ENCODE assay signal across 8 mouse cellular contexts in genomic region chr10:34271681-34272080, GRCm38 (mm10). TPM values are rescaled to one million over a fixed set of nuclear protein-coding genes. Genes with fewer than 3 reads are reported as not detected.
A peak's percentile ranks its signal among the peaks of the same experiment; 100 is the strongest.
DNase-seq lines count a peak whose midpoint lies in the region; ATAC-seq lines count a peak whose summit lies in the region.
"Had no signal": no experiment of that assay in that cellular context is flagged by ENCODE, and none has a peak within 500 bp of the region (broad histone marks: within the 10 kb centered on the region; RNA-seq: fewer than 3 reads in every experiment).

No protein-coding gene starts in this region.

- 0 out of 2 replicates have a peak, but pooled peaks cover 3% of the 10 kb centered on the region for H3K4me1 ChIP-seq in hindbrain, embryonic 15.5 days (replicated peaks)
- H3K4me1 ChIP-seq in hindbrain, embryonic 10.5 days (replicated peaks), result no peaks in the 10 kb centered on the region

- 49% methylated on average over 7 of the region's 7 CpGs for WGBS in hindbrain, embryonic 15.5 days
- WGBS in hindbrain, embryonic 10.5 days, result 74% methylated on average over 7 of the region's 7 CpGs

- H3K27ac ChIP-seq in hindbrain, embryonic 15.5 days (replicated peaks), result no peak overlapping the region
- H3K27ac ChIP-seq in hindbrain, embryonic 10.5 days, result no peak overlapping the region

- no peak for ATAC-seq in hindbrain, embryonic 15.5 days (ENCODE audit: low FRiP score, low read depth)

- no peak overlapping the region for H3K4me3 ChIP-seq in hindbrain, embryonic 15.5 days
- no peak overlapping the region for H3K4me3 ChIP-seq in hindbrain, embryonic 10.5 days

- no peaks in the 10 kb centered on the region for H3K9me3 ChIP-seq in hindbrain, embryonic 15.5 days
- no peaks in the 10 kb centered on the region for H3K9me3 ChIP-seq in hindbrain, embryonic 10.5 days

- no peak for DNase-seq in hindbrain, embryonic 10.5 days (ENCODE audit: low spot score)
- DNase-seq in 3T3-L1 (ENCODE audit: low read depth, low spot score), result peak; percentile 38
- peak; percentile 64 for DNase-seq in Muller cell, postnatal 12 days (ENCODE audit: inconsistent ontology term)
- DNase-seq in heart, postnatal 4 days, result peak; percentile 44
- no peak for DNase-seq in liver
- no peak for DNase-seq in gastrocnemius, postnatal 25 days
- DNase-seq: thymus, adult 18-20 months had no signal

- no peaks in the 10 kb centered on the region for H3K36me3 ChIP-seq in hindbrain, embryonic 15.5 days
- no peaks in the 10 kb centered on the region for H3K36me3 ChIP-seq in hindbrain, embryonic 10.5 days

- no peak overlapping the region for H3K9ac ChIP-seq in hindbrain, embryonic 15.5 days

- no peaks in the 10 kb centered on the region for H3K27me3 ChIP-seq in hindbrain, embryonic 15.5 days
- H3K27me3 ChIP-seq in hindbrain, embryonic 10.5 days (ENCODE audit: insufficient read depth, poor library complexity, severe bottlenecking), result no peaks in the 10 kb centered on the region

- 0 out of 2 replicates have a peak overlapping the region, but pooled peaks have one; percentile 0 for H3K4me2 ChIP-seq in hindbrain, embryonic 15.5 days

RNA-seq across cellular contexts. Expression of gene Tspyl1, which starts 10.3 kb away (rescaled TPM):
- 138 and 144 TPM in 2 replicates for polyA plus RNA-seq in hindbrain, embryonic 15.5 days (2015; fragmentation: Nextera tagmentation; extraction: Ambion mirVana)
- polyA plus RNA-seq in hindbrain, embryonic 10.5 days (2016; fragmentation: Nextera tagmentation; extraction: Ambion mirVana), result 70.1 and 83.3 TPM in 2 replicates
- total RNA-seq in heart, postnatal 4 days (2021), result 10 to 100 TPM; 48.3 to 50.0 TPM
- 10 to 100 TPM; 45.0 to 47.0 TPM for total RNA-seq in gastrocnemius, postnatal 25 days (2021)

RNA-seq across cellular contexts. Expression of gene Tspyl4, which starts 25.6 kb away (rescaled TPM):
- 352 and 362 TPM in 2 replicates for polyA plus RNA-seq in hindbrain, embryonic 15.5 days (2015; fragmentation: Nextera tagmentation; extraction: Ambion mirVana)
- 49.2 and 77.6 TPM in 2 replicates for polyA plus RNA-seq in hindbrain, embryonic 10.5 days (2016; fragmentation: Nextera tagmentation; extraction: Ambion mirVana)
- total RNA-seq in heart, postnatal 4 days (2021), result 10 to 100 TPM; 17.7 to 18.9 TPM
- total RNA-seq in gastrocnemius, postnatal 25 days (2021), result 1 to 10 TPM; 1.1 to 1.2 TPM

Comparison
In these comparisons a context has a peak if more than half of its experiments do, and no peak if none do; other contexts are left out.
1. DNase-seq: peak in 3T3-L1 (single experiment), Muller cell, postnatal 12 days (single experiment) and heart, postnatal 4 days (single experiment); none in hindbrain, embryonic 10.5 days (single experiment), liver (single experiment) and gastrocnemius, postnatal 25 days (single experiment).
2. RNA of gene Tspyl4, which starts 25.6 kb away (total RNA-seq): 17.7 to 18.9 TPM in heart, postnatal 4 days; 1.1 to 1.2 TPM in gastrocnemius, postnatal 25 days; every median in the first group is over 4 times any median in the second.